Mouse (Mus musculus) intestine, embryonic 14.5 days (tissue): Measurements from ENCODE around the gene Eml4. TPM values are rescaled to one million over a fixed set of nuclear protein-coding genes. Genes with fewer than 3 reads are reported as not detected.
A peak's percentile ranks its signal among the peaks of the same experiment; 100 is the strongest.

Experiments used
- ATAC-seq: fragments of 200-750 bp; cut with Nextera tagmentation; replicated peaks from 2 replicates; pipeline ENCODE4 v1.8.0; 2017; ENCODE audit warnings: low read depth, moderate number of reproducible peaks, moderate TSS enrichment, moderate library complexity; ENCODE audit not compliant: low FRiP score, low TSS enrichment
- DNase-seq: peaks from one replicate; pipeline ENCODE4 v3.0.0-alpha.2; 2018; ENCODE audit warnings: low spot score
- H3K27ac ChIP-seq: fragments of 300-500 bp; sonication (generic); 2 replicates; pipeline ENCODE4 v1.5.1; 2014; ENCODE audit warnings: low read depth, mild to moderate bottlenecking, control low read depth
- H3K27me3 ChIP-seq: fragments of 300-500 bp; sonication (generic); replicated peaks from 2 replicates; pipeline ENCODE4 v1.6.1; 2014; ENCODE audit warnings: low read length, control low read depth; ENCODE audit not compliant: control insufficient read depth, insufficient read depth
- H3K36me3 ChIP-seq: fragments of 300-500 bp; sonication (generic); 2 replicates; pipeline ENCODE4 v1.6.1; 2014; ENCODE audit warnings: low read length, control low read depth; ENCODE audit not compliant: control insufficient read depth, insufficient read depth
- H3K4me1 ChIP-seq: fragments of 300-500 bp; sonication (generic); replicated peaks from 2 replicates; pipeline ENCODE4 v1.6.1; 2014; ENCODE audit warnings: low read length, control low read depth, mixed read lengths; ENCODE audit not compliant: control insufficient read depth, insufficient read depth
- H3K4me2 ChIP-seq: fragments of 300-500 bp; sonication (generic); 2 replicates; pipeline ENCODE4 v1.6.1; 2014; ENCODE audit warnings: low read length
- H3K4me3 ChIP-seq: fragments of 300-500 bp; sonication (generic); 2 replicates; pipeline ENCODE4 v1.5.1; 2014; ENCODE audit warnings: low read depth, low read length, control low read depth, mixed read lengths
- H3K9ac ChIP-seq: fragments of 300-500 bp; sonication (generic); 2 replicates; pipeline ENCODE4 v1.6.1; 2014; ENCODE audit warnings: mild to moderate bottlenecking, low read length
- H3K9me3 ChIP-seq: fragments of 300-500 bp; sonication (generic); 2 replicates; pipeline ENCODE4 v1.6.1; 2016; ENCODE audit warnings: low read length, control low read depth; ENCODE audit not compliant: control insufficient read depth
- WGBS: fragments of 180-500 bp; shearing (Covaris S2); extraction: QIAGEN DNeasy Blood & Tissue Kit; methylation state at CpG from one replicate; pipeline ENCODE4 v1.1.7; 2014; 5-methylcytosine and 5-hydroxymethylcytosine counted together
- polyA plus RNA-seq: library from polyadenylated mRNA; unstranded; fragments of >200 nt; fragmentation: Nextera tagmentation; extraction: Ambion mirVana; gene quantifications from 2 replicates; pipeline ENCODE4 v1.2.1, GENCODE M21; 2014

The Eml4 gene
- polyA plus RNA-seq, 1 experiment from 2014 or later = 52.9 TPM

DNA sequence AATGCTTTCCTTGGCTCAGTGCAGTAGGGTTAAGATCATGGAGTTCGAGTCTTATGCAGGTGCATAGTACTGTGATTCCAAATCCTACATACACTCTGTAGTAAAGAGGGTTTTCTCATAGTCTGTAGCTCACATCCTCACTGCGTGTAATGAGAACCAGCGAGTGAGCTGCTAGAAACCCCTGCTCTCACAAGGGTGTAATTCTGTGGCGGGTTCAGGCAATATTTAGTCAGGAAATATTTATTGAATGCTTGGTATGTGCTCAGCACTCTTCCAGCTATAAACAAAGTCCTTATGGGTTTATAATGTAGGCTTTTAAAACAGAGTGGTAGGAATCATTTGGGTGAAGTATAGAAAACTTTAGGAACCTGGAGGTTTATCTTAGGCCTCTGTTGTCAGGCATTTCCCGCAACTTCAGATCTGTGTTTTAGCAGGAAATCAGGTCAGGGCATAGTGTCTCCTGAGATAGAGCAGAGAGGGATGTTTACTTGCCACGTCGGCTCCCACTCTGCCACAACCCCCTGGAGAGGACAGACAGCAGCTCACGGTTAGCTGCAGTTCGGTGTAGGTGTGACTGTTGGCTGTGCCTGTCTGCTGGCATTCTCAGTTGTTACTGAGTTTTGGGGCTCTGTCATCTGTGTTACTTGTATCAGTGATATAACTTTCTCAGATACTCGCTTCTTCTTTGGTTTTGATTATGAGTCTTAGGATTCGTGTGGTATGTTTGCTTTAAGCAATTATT lies 15.1 kb downstream of the Eml4 start:
- Histone ChIP-seq H3K27me3 (no peaks in the 10 kb centered on the region), H3K4me1 (peaks cover 49% of the 10 kb centered on the region), H3K9ac (0 out of 2 replicates have a peak overlapping the region, but pooled peaks have one; percentile 8), H3K4me2 (peak overlapping the region; percentile 32), H3K36me3 (no peaks in the 10 kb centered on the region), H3K9me3 (no peaks in the 10 kb centered on the region), H3K27ac (peak overlapping the region; percentile 67), H3K4me3 (no peak overlapping the region)
- WGBS = 17% methylated on average over 11 of the region's 11 CpGs
- DNase-seq (no peak), ATAC-seq (no peak)

DNA sequence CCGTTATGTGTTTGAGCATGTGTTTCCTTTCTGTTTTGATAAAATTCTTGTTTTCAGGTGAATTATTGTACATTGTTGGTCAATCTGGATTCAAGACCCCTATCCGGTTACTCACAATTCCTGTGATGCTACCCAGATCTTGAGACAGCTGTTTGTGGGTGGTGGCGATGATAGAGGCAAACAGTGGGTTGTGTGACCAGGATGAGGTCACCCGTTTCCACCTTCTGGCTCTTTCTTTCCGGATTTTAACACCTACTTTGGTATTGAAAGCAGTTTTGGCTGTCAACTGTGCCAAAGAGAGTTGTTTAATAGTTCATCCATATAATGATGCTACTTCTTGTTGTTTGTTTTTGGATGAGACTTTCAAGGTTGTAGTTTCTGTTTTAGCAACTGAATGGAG lies 16.7 kb downstream of the Eml4 start:
- H3K27me3 ChIP-seq = no peaks in the 10 kb centered on the region
- 84% methylated on average over 5 of the region's 5 CpGs for WGBS
- no peak for DNase-seq
- no peaks in the 10 kb centered on the region for H3K36me3 ChIP-seq
- no peak overlapping the region for H3K9ac ChIP-seq
- no peaks in the 10 kb centered on the region for H3K9me3 ChIP-seq
- H3K4me1 ChIP-seq = peaks cover 39% of the 10 kb centered on the region
- no peak overlapping the region for H3K27ac ChIP-seq
- no peak overlapping the region for H3K4me2 ChIP-seq
- no peak for ATAC-seq
- H3K4me3 ChIP-seq = no peak overlapping the region

DNA sequence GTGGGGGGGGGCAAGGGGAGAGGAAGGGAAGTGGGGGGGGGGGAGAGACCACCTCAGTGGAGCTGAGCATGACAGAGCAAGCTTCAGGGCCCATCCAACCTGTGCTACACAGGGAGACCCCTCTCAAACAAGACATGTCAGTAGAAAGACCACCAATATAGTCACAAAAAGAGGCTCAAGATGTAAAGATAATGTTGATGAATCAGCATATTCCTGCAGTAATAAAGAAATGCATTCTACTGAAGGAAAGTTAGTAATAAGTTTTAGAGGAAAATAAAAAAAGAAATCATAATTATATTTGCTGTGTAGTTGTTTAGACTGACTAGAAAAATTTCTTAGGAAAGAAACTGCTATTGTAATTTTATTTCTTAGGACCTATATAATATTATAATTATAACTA lies 23.4 kb downstream of the Eml4 start:
- H3K4me3 ChIP-seq = no peak overlapping the region
- H3K27ac ChIP-seq = no peak overlapping the region
- H3K27me3 ChIP-seq = no peaks in the 10 kb centered on the region
- H3K9me3 ChIP-seq = no peaks in the 10 kb centered on the region
- no peak overlapping the region for H3K9ac ChIP-seq
- H3K4me2 ChIP-seq = no peak overlapping the region
- DNase-seq = no peak
- peaks cover 3% of the 10 kb centered on the region; the same call in 1 of the 2 replicates for H3K4me1 ChIP-seq
- no peaks in the 10 kb centered on the region for H3K36me3 ChIP-seq
- no peak for ATAC-seq

DNA sequence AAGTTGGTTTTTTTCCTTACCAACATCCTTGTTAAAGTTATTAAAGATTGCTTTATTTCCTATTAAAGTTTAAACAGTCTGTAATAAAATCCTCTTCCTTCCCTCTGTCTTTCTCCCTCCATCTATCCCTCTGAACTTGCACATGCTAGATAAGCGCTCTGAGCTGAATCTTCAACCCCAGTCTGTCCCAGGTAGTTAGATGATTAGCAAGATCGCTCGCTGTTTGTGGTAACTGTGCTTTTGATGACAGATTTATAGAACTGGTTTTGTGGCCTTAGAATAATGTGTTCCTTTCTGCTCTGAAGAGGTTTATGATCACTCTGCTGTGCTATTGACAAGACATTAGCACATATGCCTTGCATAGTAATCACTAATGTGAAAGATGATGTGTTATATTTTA lies 25.1 kb downstream of the Eml4 start:
- Histone ChIP-seq H3K27ac (no peak overlapping the region), H3K36me3 (no peaks in the 10 kb centered on the region), H3K4me3 (no peak overlapping the region), H3K9me3 (no peaks in the 10 kb centered on the region), H3K4me2 (no peak overlapping the region), H3K9ac (no peak overlapping the region), H3K4me1 (peaks cover 3% of the 10 kb centered on the region; the same call in 1 of the 2 replicates), H3K27me3 (no peaks in the 10 kb centered on the region)
- DNase-seq (no peak), ATAC-seq (no peak)
- WGBS = 56% methylated on average over 3 of the region's 3 CpGs

DNA sequence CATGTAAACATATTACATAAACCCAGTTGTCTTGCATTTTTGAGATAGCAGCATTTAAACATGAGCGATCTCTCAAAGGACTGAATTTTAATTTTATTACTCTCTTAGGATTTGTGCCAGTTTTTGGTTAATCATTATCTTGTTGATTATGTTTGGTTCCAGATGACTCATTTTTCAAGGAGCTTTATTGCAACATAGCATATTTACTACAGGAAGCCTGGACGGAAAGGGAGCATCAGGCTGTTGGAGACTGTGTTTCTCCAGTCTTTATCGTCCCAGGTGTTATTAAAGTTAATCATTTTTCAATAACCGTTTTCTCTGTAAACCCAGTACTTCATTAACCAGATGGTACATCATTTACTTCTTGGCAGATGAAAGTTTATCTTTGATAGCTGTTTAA lies 26.1 kb downstream of the Eml4 start:
- ATAC-seq = peak; percentile 61
- H3K9ac ChIP-seq = no peak overlapping the region
- 59% methylated on average over 4 of the region's 4 CpGs for WGBS

DNA sequence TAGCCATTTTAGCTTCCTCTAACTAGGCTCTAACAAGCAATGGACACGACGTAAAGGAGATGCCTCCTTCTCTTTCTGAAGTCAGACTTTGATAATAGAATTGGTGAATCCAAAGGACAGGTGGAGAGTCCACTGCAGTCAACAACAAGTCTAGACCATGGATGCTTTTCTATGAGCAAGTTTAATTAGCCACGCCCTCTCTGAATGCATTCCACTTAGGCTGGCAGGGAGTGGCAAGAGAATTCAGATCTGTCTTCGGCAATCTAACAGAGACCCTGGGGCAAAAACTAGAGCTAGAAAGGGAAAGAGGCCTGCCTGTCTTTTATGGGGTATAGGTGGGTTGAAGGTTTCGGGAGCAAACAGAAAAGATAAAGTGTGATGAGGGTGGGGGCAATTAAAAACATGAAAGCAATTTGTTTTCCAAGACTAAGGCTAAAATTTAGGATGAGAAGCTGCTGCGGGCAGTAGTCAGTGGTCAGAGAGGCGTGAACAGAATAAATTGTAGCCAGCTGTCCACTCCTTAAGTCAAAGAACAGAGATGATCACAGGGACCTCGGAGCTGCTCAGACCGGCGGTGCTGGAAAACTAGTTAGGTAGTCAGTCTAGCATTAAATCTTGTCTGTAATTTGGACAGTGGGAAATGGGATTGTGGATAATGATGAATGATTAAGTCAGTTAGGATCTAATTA lies 27.2 kb downstream of the Eml4 start:
- Histone ChIP-seq H3K9ac (no peak overlapping the region), H3K36me3 (no peaks in the 10 kb centered on the region), H3K9me3 (no peaks in the 10 kb centered on the region), H3K4me3 (no peak overlapping the region), H3K4me1 (peaks cover 3% of the 10 kb centered on the region; the same call in 1 of the 2 replicates), H3K27ac (no peak overlapping the region), H3K27me3 (no peaks in the 10 kb centered on the region), H3K4me2 (no peak overlapping the region)
- ATAC-seq = no peak
- 73% methylated on average over 10 of the region's 10 CpGs for WGBS
- DNase-seq = no peak

More for the DNA sequence above, 26.1 kb downstream of the Eml4 start:
- H3K36me3 ChIP-seq = no peaks in the 10 kb centered on the region
- DNase-seq = no peak
- H3K27me3 ChIP-seq = no peaks in the 10 kb centered on the region
- no peak overlapping the region for H3K4me2 ChIP-seq
- peaks cover 3% of the 10 kb centered on the region; the same call in 1 of the 2 replicates for H3K4me1 ChIP-seq
- no peaks in the 10 kb centered on the region for H3K9me3 ChIP-seq
- H3K4me3 ChIP-seq = no peak overlapping the region
- no peak overlapping the region for H3K27ac ChIP-seq

DNA sequence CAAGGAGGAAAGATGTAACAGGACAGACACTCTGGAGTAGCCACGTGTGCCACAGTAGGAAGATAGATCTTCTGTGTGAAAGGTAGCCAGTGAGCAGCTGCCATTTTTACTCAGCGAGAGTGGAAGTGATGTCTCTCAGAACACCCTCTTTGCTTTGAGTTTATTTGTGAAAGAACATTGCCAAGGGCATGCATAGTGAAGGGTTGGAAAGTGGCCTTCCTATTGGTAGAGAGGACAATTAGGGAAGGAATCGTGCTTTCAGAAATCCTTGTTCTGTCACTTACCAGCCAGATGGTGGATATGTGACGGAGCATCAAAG lies 27.7 kb downstream of the Eml4 start:
- H3K4me1 ChIP-seq = peaks cover 3% of the 10 kb centered on the region; the same call in 1 of the 2 replicates
- no peaks in the 10 kb centered on the region for H3K27me3 ChIP-seq
- H3K4me3 ChIP-seq = no peak overlapping the region
- H3K4me2 ChIP-seq = no peak overlapping the region
- 77% methylated on average over 4 of the region's 4 CpGs for WGBS
- ATAC-seq = no peak
- no peaks in the 10 kb centered on the region for H3K9me3 ChIP-seq
- H3K36me3 ChIP-seq = no peaks in the 10 kb centered on the region
- no peak overlapping the region for H3K9ac ChIP-seq
- DNase-seq = no peak
- no peak overlapping the region for H3K27ac ChIP-seq

DNA sequence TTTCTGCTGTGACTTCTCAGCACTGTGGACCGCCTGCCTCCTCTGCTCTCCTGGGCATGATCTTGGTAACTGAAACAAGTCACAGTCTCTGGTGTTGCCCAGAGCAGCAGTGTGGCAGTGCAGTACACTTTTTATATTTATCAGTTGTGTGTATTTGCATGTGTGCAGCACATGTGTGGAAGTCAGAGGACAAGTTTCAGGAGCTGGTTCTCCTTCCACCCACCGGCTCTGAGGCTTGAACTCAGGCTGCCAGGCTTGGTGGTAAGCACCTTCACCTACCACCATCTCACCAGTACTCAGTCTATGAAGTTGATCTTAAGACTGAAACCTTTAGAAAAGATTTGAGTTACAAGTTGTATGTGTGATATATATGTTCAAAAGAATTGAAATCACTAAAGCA lies 28.6 kb downstream of the Eml4 start:
- 90% methylated on average over 2 of the region's 2 CpGs for WGBS
- Histone ChIP-seq H3K4me1 (peaks cover 3% of the 10 kb centered on the region; the same call in 1 of the 2 replicates), H3K27ac (no peak overlapping the region), H3K36me3 (no peaks in the 10 kb centered on the region), H3K4me3 (no peak overlapping the region), H3K27me3 (no peaks in the 10 kb centered on the region), H3K4me2 (no peak overlapping the region), H3K9ac (no peak overlapping the region), H3K9me3 (no peaks in the 10 kb centered on the region)
- ATAC-seq (no peak), DNase-seq (no peak)

DNA sequence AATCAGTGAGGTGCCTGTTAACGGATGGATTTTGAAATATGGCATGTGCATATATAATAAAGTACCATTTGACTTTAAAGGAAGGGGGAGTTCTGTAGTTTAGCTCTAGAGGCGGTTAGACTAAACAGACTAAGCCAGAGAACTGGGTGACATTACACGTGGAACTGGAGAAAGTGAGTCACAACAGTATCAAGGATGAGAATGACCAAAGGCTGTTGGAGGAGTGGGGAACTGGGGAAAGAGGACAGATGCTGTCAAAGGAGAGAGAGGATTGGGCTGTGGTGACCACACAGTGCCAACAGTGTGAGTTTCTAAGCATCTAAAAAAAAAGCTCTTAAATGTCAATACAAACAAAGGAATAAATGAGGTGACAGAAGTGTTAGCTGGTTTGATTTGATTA lies 29.1 kb downstream of the Eml4 start:
- Histone ChIP-seq H3K36me3 (no peaks in the 10 kb centered on the region), H3K9me3 (no peaks in the 10 kb centered on the region), H3K4me3 (no peak overlapping the region), H3K4me1 (peaks cover 3% of the 10 kb centered on the region; the same call in 1 of the 2 replicates), H3K4me2 (no peak overlapping the region), H3K27me3 (no peaks in the 10 kb centered on the region), H3K27ac (no peak overlapping the region), H3K9ac (no peak overlapping the region)
- 79% methylated on average over 3 of the region's 3 CpGs for WGBS
- DNase-seq (no peak), ATAC-seq (no peak)
